Mouse (Mus musculus) limb, embryonic 14.5 days (tissue): ENCODE measurements around the gene Gm20388. TPM values are rescaled to one million over a fixed set of nuclear protein-coding genes. Genes with fewer than 3 reads are reported as not detected.

Experiments
- ATAC-seq: fragments of 200-750 bp; cut with Nextera tagmentation; 2 replicates; pipeline ENCODE4 v1.8.0; 2017; ENCODE audit warnings: low read depth, moderate number of reproducible peaks, moderate TSS enrichment; ENCODE audit not compliant: low FRiP score
- DNase-seq: peaks from one replicate; pipeline ENCODE4 v3.0.0-alpha.2; 2015; ENCODE audit warnings: low spot score
- H3K27ac ChIP-seq: fragments of 300-500 bp; sonication (generic); replicated peaks from 2 replicates; pipeline ENCODE4 v1.5.1; 2014; ENCODE audit warnings: low read depth, mild to moderate bottlenecking, low read length, moderate library complexity, mixed read lengths
- H3K27me3 ChIP-seq: fragments of 300-500 bp; sonication (generic); 2 replicates; pipeline ENCODE4 v1.6.1; 2014; ENCODE audit warnings: low read length, mixed read lengths; ENCODE audit not compliant: control insufficient read depth, insufficient read depth
- H3K36me3 ChIP-seq: fragments of 300-500 bp; sonication (generic); 2 replicates; pipeline ENCODE4 v1.6.1; 2014; ENCODE audit warnings: mild to moderate bottlenecking, low read length, moderate library complexity, mixed read lengths; ENCODE audit not compliant: control insufficient read depth, insufficient read depth
- H3K4me1 ChIP-seq: fragments of 300-500 bp; sonication (generic); 2 replicates; pipeline ENCODE4 v1.6.1; 2014; ENCODE audit warnings: antibody characterized with exemption, low read length, mixed read lengths; ENCODE audit not compliant: control insufficient read depth, insufficient read depth
- H3K4me2 ChIP-seq: fragments of 300-500 bp; sonication (generic); replicated peaks from 2 replicates; pipeline ENCODE4 v1.6.1; 2014; ENCODE audit warnings: low read depth, mild to moderate bottlenecking, low read length, moderate library complexity; ENCODE audit not compliant: severe bottlenecking
- H3K4me3 ChIP-seq: fragments of 300-500 bp; sonication (generic); replicated peaks from 2 replicates; pipeline ENCODE4 v1.5.1; 2014; ENCODE audit warnings: low read length
- H3K9ac ChIP-seq: fragments of 300-500 bp; sonication (generic); 2 replicates; pipeline ENCODE4 v1.6.1; 2014; ENCODE audit warnings: mild to moderate bottlenecking, low read depth, low read length, moderate library complexity; ENCODE audit not compliant: severe bottlenecking
- H3K9me3 ChIP-seq: fragments of 300-500 bp; sonication (generic); 2 replicates; pipeline ENCODE4 v1.6.1; 2016; ENCODE audit warnings: low read length; ENCODE audit not compliant: control insufficient read depth
- POLR2A ChIP-seq: fragments of 200-500 bp; IDR thresholded peaks from 2 replicates; pipeline ENCODE4 v1.8.0; 2012; ENCODE audit warnings: inconsistent platforms, mild to moderate bottlenecking, moderate library complexity, borderline replicate concordance; ENCODE audit not compliant: insufficient read depth, insufficient read length; ENCODE audit errors: extremely low read depth
- WGBS: fragments of 180-500 bp; shearing (Covaris S2); extraction: QIAGEN DNeasy Blood & Tissue Kit; methylation state at CpG from one replicate; pipeline ENCODE4 v1.1.7; 2014; 5-methylcytosine and 5-hydroxymethylcytosine counted together
- polyA plus RNA-seq, 2 experiments: library from polyadenylated mRNA; depleted of rRNA in 1 of 2; stranded (reverse) in 1 of 2; unstranded in 1 of 2; fragments of >200 nt; fragmentation: Nextera tagmentation in 1 of 2; extraction: Ambion mirVana in 1 of 2; gene quantifications; 2 replicates each; pipeline versions ENCODE4 v1.2.1 to v1.2.3; 2012 to 2014

The Gm20388 gene
- polyA plus RNA-seq, 2 experiments, result 1.9 to 49.9 TPM

DNA sequence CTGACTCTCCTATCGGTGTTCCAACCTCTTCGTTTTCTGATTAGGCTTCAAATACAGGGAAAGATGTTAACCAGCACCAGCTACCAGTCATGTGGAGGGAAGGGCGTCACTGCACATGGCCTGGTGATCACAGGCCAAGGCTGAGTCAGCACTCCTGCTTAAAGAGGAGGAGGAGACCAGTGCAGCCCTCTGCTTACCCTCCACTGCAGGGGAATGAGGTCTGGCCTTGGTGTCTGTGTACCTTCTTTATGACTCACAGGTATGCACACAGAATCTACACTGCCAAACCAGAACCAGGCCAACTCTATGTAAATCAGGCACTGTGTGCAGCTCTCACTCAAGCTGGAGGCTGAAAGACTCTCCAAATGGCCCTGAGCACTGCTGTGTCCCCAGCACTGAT lies 1900.9 kb downstream of the Gm20388 start:
- no peak for DNase-seq
- Histone ChIP-seq H3K9ac (no peak overlapping the region), H3K27ac (no peak overlapping the region), H3K27me3 (no peaks in the 10 kb centered on the region), H3K4me2 (no peak overlapping the region), H3K4me1 (no peaks in the 10 kb centered on the region), H3K36me3 (peaks cover 30% of the 10 kb centered on the region; the same call in 1 of the 2 replicates), H3K9me3 (no peaks in the 10 kb centered on the region), H3K4me3 (no peak overlapping the region)
- no peak for TF ChIP-seq POLR2A
- ATAC-seq, result no peak
- 93% methylated on average over 3 of the region's 3 CpGs for WGBS

- Histone ChIP-seq H3K27me3 (no peaks in the 10 kb centered on the region), H3K4me3 (no peak overlapping the region), H3K4me2 (no peak overlapping the region), H3K27ac (no peak overlapping the region), H3K9me3 (no peaks in the 10 kb centered on the region), H3K36me3 (peaks cover 28% of the 10 kb centered on the region; the same call in 1 of the 2 replicates), H3K4me1 (no peaks in the 10 kb centered on the region), H3K9ac (no peak overlapping the region)
- no peak for DNase-seq
- TF ChIP-seq POLR2A, result no peak
- WGBS, result 94% methylated on average over 12 of the region's 12 CpGs
- ATAC-seq, result no peak
These were observed 1901.4 kb downstream of the Gm20388 start for GRCm38 (mm10) chr8:121811931-121812570.

GRCm38 (mm10) chr8:121818226-121818625 lies 1907.6 kb downstream of the Gm20388 start:
- no peak for TF ChIP-seq POLR2A
- Histone ChIP-seq H3K4me1 (no peaks in the 10 kb centered on the region), H3K27me3 (no peaks in the 10 kb centered on the region), H3K36me3 (peaks cover 34% of the 10 kb centered on the region), H3K4me2 (no peak overlapping the region), H3K9me3 (no peaks in the 10 kb centered on the region), H3K27ac (no peak overlapping the region), H3K4me3 (no peak overlapping the region), H3K9ac (no peak overlapping the region)
- ATAC-seq (no peak), DNase-seq (no peak)
- WGBS, result 82% methylated on average over 7 of the region's 7 CpGs

GRCm38 (mm10) chr8:121820840-121821239 lies 1910.2 kb downstream of the Gm20388 start:
- Histone ChIP-seq H3K36me3 (peaks cover 28% of the 10 kb centered on the region), H3K4me3 (no peak overlapping the region)
- TF ChIP-seq POLR2A, result no peak

GRCm38 (mm10) chr8:121821320-121821719 lies 1910.7 kb downstream of the Gm20388 start:
- ATAC-seq, result no peak
- H3K4me2 ChIP-seq, result no peak overlapping the region
- H3K9me3 ChIP-seq, result no peaks in the 10 kb centered on the region
- H3K9ac ChIP-seq, result no peak overlapping the region
- peaks cover 28% of the 10 kb centered on the region for H3K36me3 ChIP-seq
- no peak for TF ChIP-seq POLR2A
- no peaks in the 10 kb centered on the region for H3K4me1 ChIP-seq
- H3K27me3 ChIP-seq, result no peaks in the 10 kb centered on the region
- no peak for DNase-seq
- 93% methylated on average over 11 of the region's 11 CpGs for WGBS
- H3K27ac ChIP-seq, result no peak overlapping the region
- H3K4me3 ChIP-seq, result no peak overlapping the region

More at GRCm38 (mm10) chr8:121820840-121821239, 1910.2 kb downstream of the Gm20388 start:
- Histone ChIP-seq H3K4me2 (no peak overlapping the region), H3K9me3 (no peaks in the 10 kb centered on the region), H3K27ac (no peak overlapping the region), H3K9ac (no peak overlapping the region), H3K4me1 (no peaks in the 10 kb centered on the region), H3K27me3 (no peaks in the 10 kb centered on the region)
- WGBS, result 93% methylated on average over 6 of the region's 6 CpGs
- no peak for ATAC-seq
- no peak for DNase-seq
